Mouse (Mus musculus): ENCODE results near the gene Zfp697. TPM values are rescaled to one million over a fixed set of nuclear protein-coding genes. Genes with fewer than 3 reads are reported as not detected.
"Not testable (repeated sequence)": the region's sequence is repeated elsewhere in the genome, so short reads cannot be mapped to it uniquely, and the experiment has no call there.

Zfp697 gene
- polyA plus RNA-seq, 1 experiment = 13.0 TPM

- DNase-seq (ENCODE audit: low read depth) = not testable (repeated sequence)
Observed at GRCm38 (mm10) chr3:98507229-98507628, 125.0 kb downstream of the Zfp697 start.

DNA sequence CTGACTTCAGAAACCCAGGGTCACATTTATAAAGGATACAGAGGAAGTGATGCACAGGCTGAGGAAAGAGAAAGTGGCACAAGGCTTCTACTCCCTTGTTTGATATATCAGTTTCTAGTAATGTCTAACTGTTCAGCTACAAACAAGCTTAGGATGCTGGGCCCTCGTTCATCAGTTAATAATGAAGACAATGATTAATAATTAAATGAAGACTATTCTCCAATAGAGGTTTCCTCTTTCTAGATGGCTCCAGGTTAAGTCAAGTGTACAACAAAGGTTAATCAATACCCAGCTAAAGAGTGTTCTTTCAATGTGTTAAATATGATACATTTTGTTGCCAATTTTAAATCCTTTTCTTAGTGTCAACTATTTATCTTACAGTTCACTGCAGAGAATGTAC, 128.2 kb downstream of the Zfp697 start, which contains the start of gene Hsd3b4:
Gene Hsd3b4 (minus strand): TSS at position 101 of the 400 bp plus-strand sequence.
- not testable (repeated sequence) for DNase-seq (ENCODE audit: low read depth)

- DNase-seq (ENCODE audit: low read depth) = not testable (repeated sequence)
Observed at GRCm38 (mm10) chr3:98522779-98523178, 140.5 kb downstream of the Zfp697 start.

GRCm38 (mm10) chr3:98524552-98524951, 142.3 kb downstream of the Zfp697 start:
- DNase-seq (ENCODE audit: low read depth) = not testable (repeated sequence)

GRCm38 (mm10) chr3:98524978-98525377, 142.7 kb downstream of the Zfp697 start:
- DNase-seq (ENCODE audit: low read depth) = not testable (repeated sequence)

- not testable (repeated sequence) for DNase-seq (ENCODE audit: low read depth)
Observed at GRCm38 (mm10) chr3:98547641-98548040, 165.4 kb downstream of the Zfp697 start.

DNA sequence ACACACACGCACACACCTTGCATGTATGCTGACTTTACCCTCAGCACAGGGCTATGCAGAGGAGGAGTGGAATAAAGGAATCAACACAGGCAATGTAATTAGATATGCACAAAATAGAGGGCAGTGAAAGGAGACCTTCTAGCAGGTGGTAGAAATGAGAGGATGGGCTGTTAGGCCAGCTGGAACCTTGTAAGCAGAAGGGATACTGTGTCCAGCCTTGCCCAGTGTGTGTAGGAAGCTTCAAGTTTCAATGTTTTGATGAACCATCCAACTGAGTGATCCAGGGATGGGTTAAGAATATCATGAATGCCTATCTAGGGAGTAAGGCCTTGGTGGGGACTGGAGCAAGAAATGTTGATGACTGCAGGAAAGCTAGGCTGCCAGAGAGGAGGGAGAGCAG, 166.2 kb downstream of the Zfp697 start:
- not testable (repeated sequence) for DNase-seq (ENCODE audit: low read depth)

DNA sequence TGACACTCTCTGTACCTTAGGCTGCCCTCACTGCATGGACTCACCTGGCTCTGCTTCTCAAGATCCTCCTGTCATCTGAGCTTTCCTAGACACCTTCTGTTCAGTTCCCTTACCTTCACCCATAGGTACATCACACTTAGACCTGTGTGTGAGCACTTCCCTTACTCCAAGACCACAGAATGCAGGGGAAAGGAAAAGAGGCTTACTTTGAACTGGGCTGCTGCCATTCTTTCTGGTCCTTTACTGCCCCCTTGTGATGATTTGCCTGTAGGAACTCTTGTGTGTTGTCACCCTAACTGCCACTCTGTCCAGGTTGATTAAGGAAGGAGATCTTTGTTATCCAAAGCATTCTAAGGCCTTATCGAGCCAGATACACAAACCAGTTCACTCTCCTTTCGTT, 168.0 kb downstream of the Zfp697 start:
- DNase-seq (ENCODE audit: low read depth) = not testable (repeated sequence)

DNA sequence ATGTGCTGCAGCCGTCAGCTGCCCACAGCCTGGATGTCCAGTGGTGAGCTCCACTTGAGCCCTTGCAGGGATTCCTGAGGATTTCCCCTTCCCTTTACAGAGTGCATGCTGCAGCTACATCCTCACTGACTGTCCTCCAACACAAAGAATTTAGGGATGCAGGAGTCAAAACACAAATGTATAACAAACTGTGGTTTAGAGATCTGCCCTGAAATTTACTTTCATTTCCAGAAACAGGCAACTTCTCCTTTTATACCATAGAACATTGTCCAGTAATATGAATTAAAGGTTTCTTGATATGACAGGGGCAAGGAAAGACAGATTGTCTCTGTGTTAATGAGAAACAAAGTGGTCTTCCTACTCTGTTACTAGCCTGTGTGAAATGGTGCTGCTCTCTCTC, 168.6 kb downstream of the Zfp697 start:
- DNase-seq (ENCODE audit: low read depth) = not testable (repeated sequence)

GRCm38 (mm10) chr3:98560711-98561110, 178.4 kb downstream of the Zfp697 start:
- DNase-seq (ENCODE audit: low read depth) = not testable (repeated sequence)

GRCm38 (mm10) chr3:98563831-98564230, 181.6 kb downstream of the Zfp697 start:
- not testable (repeated sequence) for DNase-seq (ENCODE audit: low read depth)

DNA sequence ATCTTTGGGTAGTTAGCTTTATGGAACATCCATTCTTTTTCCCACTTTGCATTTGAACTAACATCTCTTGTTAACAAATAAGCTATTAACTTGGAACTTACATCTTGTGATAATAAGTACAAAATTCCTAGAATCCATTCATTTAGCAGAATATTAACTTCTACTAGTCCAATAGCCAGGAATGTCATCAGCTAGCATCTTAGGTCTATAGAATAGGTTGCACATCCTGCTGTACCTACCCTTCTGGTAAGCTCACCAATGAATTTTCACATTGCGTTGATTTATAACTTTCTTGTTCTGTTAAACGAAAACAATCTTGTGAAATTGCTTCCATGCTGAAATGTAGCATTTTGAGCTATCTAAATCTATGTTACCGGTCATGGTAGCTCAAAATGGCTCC, 182.6 kb downstream of the Zfp697 start:
- DNase-seq (ENCODE audit: low read depth) = not testable (repeated sequence)

DNA sequence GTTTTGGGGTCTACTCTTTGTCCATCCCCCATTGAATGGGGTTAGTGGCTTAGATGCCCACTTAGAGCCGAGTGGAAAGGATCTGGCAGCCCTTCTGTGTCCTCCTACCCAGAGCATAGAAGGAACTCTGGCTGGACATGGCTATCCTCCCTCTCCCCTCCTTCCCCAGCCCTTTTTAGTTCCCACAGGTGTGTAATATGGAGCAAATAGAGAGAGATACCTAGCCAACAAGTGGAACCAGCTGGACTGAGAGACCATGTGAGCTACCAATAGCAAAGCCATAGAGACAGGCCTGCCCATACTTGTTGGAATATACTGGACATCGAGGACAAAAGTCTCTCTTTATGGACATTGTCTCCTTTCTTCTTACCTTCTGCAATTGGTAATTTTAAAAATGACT, 185.5 kb downstream of the Zfp697 start:
- DNase-seq (ENCODE audit: low read depth) = not testable (repeated sequence)

GRCm38 (mm10) chr3:98581024-98581423, 198.8 kb downstream of the Zfp697 start:
- DNase-seq (ENCODE audit: low read depth) = not testable (repeated sequence)

- DNase-seq (ENCODE audit: low read depth) = not testable (repeated sequence)
Observed at GRCm38 (mm10) chr3:98582202-98582601, 199.9 kb downstream of the Zfp697 start.

- not testable (repeated sequence) for DNase-seq (ENCODE audit: low read depth)
Observed at GRCm38 (mm10) chr3:98582622-98583021, 200.4 kb downstream of the Zfp697 start.

DNA sequence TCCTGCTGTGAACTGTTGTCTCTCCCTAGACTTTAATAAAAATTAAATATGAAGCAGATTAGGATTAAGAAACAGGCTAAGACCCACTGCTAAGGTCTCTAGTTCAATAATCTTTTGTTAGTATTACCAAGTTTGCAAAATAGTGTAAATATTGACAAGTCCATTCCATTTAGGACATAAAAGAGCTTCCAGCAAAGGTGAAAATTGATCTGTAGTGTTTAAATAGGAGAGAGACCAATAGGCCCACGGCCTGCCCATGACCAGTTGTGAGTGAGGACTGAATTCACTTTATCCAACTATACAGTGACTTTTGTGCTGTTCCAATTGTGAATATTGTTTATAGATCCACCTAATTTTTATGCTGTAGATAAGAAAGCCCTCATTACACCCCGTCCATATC, 205.5 kb downstream of the Zfp697 start:
- DNase-seq (ENCODE audit: low read depth) = no peak

DNA sequence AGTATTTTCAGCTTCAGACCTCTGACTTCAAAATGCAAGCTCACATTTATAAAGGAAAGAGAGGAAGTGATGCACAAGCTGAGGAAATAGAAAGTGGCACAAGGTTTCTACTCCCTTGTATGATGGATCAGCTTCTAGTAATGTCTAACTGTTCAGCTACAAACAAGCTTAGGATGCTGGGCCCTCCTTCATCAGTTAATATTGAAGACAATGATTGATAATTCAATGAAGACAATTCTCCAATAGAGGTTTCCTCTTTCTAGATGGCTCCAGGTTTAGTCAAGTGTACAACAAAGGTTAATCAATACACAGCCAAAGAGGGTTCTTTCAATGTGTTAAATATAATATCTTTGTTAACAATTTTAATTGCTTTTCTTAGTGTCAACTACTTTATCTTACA, 206.4 kb downstream of the Zfp697 start, which contains the start of gene Gm10681:
Gene Gm10681 (minus strand): TSS at position 101 of the 400 bp plus-strand sequence.
- no peak for DNase-seq (ENCODE audit: low read depth)

- not testable (repeated sequence) for DNase-seq (ENCODE audit: low read depth)
Observed at GRCm38 (mm10) chr3:98613540-98613939, 231.3 kb downstream of the Zfp697 start.

DNA sequence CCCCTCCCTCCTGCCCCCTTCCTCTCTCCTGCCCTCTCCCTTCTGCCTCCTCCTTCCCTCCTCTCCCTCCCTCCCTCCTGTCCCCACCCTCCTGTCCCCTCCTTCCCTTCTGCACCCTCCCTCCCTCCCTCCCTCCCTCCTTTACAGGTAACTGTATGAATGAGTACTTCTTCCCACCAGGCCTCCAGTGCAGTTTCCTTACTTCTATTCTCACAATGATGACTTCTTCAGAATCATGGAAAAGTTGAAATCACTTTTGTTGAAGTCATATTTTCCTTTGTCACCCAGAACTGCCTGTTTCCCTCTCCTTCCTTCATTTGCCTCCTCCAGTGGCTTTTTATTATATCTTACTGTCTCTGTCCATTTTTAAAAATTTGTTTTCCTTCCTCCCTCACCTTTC, 231.7 kb downstream of the Zfp697 start:
- no peak for DNase-seq (ENCODE audit: low read depth)

GRCm38 (mm10) chr3:98614406-98614927, 232.2 kb downstream of the Zfp697 start:
- not testable (repeated sequence) for DNase-seq (ENCODE audit: low read depth)

- DNase-seq (ENCODE audit: low read depth) = not testable (repeated sequence)
Observed at GRCm38 (mm10) chr3:98616244-98616643, 234.0 kb downstream of the Zfp697 start.

GRCm38 (mm10) chr3:98616786-98617185, 234.5 kb downstream of the Zfp697 start:
- not testable (repeated sequence) for DNase-seq (ENCODE audit: low read depth)

- DNase-seq (ENCODE audit: low read depth) = no peak
Observed at GRCm38 (mm10) chr3:98629633-98630032, 247.4 kb downstream of the Zfp697 start.

Measured in gonadal fat pad, adult 2 months (tissue).